Mouse (Mus musculus): ENCODE measurements around the gene Ntrk2.

GRCm38 (mm10) chr13:58933126-58933525 is 126.8 kb downstream of the Ntrk2 start:
- TF ChIP-seq CTCF (conservative IDR thresholded peaks at IDR 0.05; ENCODE audit: insufficient read depth, insufficient read length, low read depth, low read length) (no peak), POLR2A (IDR thresholded peaks at IDR 0.05; ENCODE audit: low read depth, low read length) (no peak)
